Mouse (Mus musculus) megakaryocyte-erythroid progenitor cell, adult 5 weeks (primary cell): ENCODE results near the gene Uso1. TPM values are rescaled to one million over a fixed set of nuclear protein-coding genes. Genes with fewer than 3 reads are reported as not detected.

Source experiments
- polyA plus RNA-seq: library from polyadenylated mRNA; stranded (reverse); fragments of >175 nt; gene quantifications from 2 replicates; pipeline ENCODE4 v1.2.3, GENCODE M21; 2012

Uso1 gene
- polyA plus RNA-seq = 23.9 and 27.0 TPM in 2 replicates

GRCm38 (mm10) chr5:92137239-92138046 is at the start of gene Uso1:
Gene Uso1 (plus strand): TSS chr5:92137938.

GRCm38 (mm10) chr5:92215308-92215707 is 77.6 kb downstream of the Uso1 start, which contains the start of gene U90926:
Gene U90926 (minus strand): TSS chr5:92215408.

Other genes starting within 250 kb of the Uso1 start
- 11.3 and 11.7 TPM in 2 replicates for gene Rchy1, start 174.9 kb upstream of the Uso1 start, polyA plus RNA-seq
- not detected in 2 replicates for gene Odaph, start 150.5 kb upstream of the Uso1 start, polyA plus RNA-seq
- 0.01 and 0.07 TPM in 2 replicates for gene Cdkl2, start 94.1 kb upstream of the Uso1 start, polyA plus RNA-seq
- 16.7 and 19.1 TPM in 2 replicates for gene G3bp2, start 54.2 kb upstream of the Uso1 start, polyA plus RNA-seq
- gene U90926, start 77.5 kb downstream of the Uso1 start, polyA plus RNA-seq = not detected in 2 replicates
- gene Ppef2, start 118.3 kb downstream of the Uso1 start, polyA plus RNA-seq = 0.04 TPM in 1 of 2 replicates, not detected in the other
- 11.6 and 14.2 TPM in 2 replicates for gene Naaa, start 140.2 kb downstream of the Uso1 start, polyA plus RNA-seq
- 31.9 and 33.4 TPM in 2 replicates for gene Sdad1, start 172.5 kb downstream of the Uso1 start, polyA plus RNA-seq
- 0.42 and 0.71 TPM in 2 replicates for gene Cxcl9, start 190.1 kb downstream of the Uso1 start, polyA plus RNA-seq
- not detected in 2 replicates for gene Art3, start 193.9 kb downstream of the Uso1 start, polyA plus RNA-seq
- gene Cxcl10, start 211.0 kb downstream of the Uso1 start, polyA plus RNA-seq = 3.6 and 4.4 TPM in 2 replicates